Mouse (Mus musculus) R1 (cell line): Measurements from ENCODE around the gene Cds2.
"Not testable (repeated sequence)": the region's sequence is repeated elsewhere in the genome, so short reads cannot be mapped to it uniquely, and the experiment has no call there.

Source experiments
- DNase-seq: peaks from one replicate; pipeline ENCODE4 v3.0.0-alpha.2; 2018; ENCODE audit warnings: low read depth, low spot score

Gene Cds2

DNA sequence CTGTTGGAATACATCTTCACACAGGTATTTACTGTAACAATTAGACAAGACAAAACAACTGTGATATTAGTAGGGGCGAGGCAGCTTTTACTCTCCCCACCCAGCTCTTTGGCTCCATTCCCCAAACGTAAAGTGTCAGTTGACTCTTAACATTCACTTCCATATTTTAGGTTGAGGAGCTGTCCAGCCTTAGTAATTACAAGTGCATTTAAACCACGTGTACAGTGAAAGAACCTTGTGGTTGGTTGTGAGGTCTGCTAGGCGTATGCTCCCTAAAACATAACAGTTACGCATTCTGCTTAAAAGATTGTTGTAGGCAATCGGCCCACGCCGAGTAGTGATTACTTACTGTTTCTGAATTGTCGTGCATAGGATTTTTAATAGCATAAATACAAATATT lies 2.2 kb downstream of the Cds2 start:
- DNase-seq = peak; percentile 70

- DNase-seq = no peak
Measured at GRCm38 (mm10) chr2:132266086-132266485, 3.1 kb downstream of the Cds2 start.

- no peak for DNase-seq
Measured at GRCm38 (mm10) chr2:132269217-132269616, 6.3 kb downstream of the Cds2 start.

DNA sequence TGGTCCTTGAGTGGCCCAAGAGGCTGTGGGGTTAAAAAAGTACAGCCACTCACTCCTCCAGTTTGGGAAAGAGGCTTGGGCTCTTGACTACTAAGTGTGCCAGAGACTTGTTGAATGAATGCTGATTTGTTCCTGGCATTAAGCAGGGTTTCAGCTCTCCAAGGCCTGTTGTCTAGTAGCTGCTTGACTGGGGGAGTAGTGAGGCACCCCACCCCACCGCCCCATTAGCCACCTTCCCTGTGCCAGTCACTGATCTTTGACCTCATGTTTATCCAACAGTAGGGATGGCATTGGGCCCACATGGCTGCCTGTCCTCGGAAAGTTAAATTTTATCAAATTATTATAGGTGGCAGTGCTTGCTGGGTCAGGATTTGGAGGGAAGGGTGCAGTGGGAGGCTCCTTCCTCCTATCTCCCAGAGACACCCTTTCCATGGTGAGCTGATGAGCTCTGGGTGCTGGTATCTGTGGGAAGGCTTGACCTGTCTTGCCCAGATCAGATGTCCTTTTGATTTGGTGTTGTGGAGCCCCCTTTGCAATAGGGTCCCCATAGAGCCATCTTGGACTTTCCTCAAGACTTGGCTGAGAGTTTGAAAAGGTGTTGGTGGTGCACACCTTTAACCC lies 7.5 kb downstream of the Cds2 start:
- no peak for DNase-seq

- peak; percentile 42 for DNase-seq
Measured at GRCm38 (mm10) chr2:132272694-132273389, 9.9 kb downstream of the Cds2 start.

DNA sequence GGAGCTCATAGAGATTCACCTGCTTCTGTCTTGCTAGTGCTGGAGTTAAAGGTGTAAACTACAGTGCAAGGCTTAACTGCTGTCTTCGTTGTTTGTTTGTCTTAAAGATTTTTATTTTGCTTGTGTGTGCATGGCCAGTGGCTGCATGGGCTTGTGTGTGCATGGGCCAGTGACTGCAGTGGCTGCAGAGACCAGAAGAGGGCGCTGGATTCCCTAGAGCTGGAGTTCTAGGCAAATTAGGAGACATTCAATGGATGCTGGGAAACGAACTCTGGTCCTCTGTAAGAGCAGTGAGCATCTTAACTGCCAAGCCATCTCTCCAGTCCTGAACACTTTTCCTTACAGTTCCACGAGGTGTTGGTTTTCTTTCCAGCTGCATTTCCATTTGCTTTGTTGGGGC lies 12.6 kb downstream of the Cds2 start:
- DNase-seq = peak; percentile 71

DNA sequence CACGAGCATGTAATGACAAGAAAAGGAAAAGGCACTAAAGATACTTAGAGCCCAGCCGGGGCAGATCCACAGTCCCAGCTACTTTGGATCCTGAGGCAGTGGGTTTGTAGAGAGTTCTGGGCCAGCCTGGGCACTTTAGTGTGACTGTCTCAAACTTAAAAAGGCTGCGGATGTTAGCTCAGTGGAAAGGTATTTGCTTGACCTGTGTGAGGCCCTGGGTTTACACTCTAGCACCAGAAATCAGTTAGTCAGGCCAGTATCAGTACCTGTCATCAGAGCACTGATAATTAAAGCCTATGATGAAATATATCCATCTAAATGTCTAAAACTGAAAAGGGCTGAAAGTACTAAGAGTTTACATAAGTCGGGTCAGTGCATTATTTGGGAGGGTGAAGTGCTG lies 13.3 kb downstream of the Cds2 start:
- no peak for DNase-seq

DNA sequence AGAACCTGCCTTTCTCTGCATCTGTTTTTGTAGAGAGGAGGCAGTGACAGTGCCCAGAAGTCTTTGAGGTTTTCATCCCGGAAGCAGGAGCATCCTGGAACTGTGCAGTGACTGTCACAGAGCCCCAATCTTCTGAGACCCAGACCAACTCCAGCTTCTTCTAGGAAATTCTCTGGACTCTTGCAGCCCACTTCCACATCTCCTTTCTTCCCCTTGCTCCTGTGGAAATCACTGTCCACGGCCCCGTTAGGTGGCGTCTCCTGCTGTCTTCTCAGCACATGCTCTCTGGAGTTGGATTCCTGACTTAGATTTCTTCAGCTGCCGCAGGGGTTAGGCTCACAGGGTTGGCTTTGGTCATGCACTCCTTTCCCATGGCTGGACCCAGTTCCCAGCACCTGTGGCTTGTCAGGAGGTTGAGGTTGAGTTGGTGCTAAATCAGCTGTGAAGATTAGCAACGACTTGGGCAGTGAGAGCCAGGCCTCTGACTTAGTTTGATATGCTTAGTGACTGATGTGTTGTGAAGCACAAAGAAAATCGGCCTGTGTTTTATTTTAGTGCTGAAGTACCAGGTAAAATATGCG lies 15.4 kb downstream of the Cds2 start:
- no peak for DNase-seq

- no peak for DNase-seq
Measured at GRCm38 (mm10) chr2:132279336-132279882, 16.5 kb downstream of the Cds2 start.

- no peak for DNase-seq
Measured at GRCm38 (mm10) chr2:132279978-132280377, 17.0 kb downstream of the Cds2 start.

DNA sequence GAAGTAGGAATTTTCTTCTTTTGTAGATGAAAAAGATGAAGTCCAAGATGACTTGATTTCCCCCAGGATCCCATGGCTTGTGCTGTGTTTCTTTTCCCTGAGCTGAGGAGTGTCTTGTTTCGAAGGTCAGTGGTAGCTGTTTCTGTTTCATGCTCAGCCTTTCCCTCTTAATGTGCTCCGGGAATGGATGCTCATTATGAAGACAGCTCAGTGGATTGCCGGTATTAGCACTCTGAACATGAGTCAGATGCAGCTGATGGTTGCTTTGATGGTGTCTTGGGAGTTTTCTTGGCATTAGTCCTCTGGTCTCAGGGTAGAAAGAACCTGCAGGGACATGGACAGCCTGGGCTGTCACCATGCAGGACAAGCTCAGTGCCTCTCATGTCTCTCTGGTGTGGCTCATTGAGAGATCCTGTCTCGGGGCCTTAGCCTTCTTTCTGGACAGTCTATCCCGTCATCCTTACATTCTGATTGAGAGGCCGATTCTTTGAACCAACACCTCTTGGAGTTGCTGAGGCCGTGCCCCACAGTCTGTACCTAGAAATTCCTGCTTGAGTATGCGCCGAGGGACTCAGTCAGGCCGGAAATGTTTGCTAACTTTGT lies 17.7 kb downstream of the Cds2 start:
- peak; percentile 39 for DNase-seq

GRCm38 (mm10) chr2:132281560-132282452 lies 18.9 kb downstream of the Cds2 start:
- no peak for DNase-seq

DNA sequence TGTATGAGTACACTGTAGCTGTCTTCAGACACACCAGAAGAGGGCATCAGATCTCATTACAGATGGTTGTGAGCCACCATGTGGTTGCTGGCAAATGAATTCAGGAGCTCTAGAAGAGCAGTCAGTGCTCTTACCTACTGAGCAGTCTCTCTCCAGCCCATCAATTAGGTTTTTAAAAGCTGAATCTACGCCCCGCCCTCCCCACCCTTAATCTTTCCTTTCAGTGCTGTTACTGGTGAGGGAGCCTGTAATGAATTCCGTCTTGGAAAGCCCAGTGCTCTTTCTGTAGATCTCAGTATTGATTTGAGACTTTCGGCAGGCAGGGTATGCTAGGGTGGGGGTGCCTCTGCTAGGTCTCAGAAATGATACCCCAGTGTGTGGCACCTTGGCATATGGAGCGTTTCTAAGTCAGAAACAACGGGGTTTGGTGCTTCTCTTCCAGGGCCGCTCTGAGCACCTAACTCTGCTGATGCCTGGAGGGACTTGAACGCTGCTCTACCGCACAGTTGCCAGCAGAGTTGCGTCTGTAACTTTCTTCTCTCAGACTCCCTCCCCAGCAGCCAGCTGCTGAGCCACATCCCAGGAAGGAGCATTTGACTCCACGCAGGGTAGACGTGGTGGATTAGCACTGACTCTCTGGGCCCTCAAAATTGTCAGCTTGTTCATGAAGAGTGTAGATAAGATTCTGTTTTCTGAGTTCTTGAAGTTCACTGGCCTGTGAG lies 19.7 kb downstream of the Cds2 start:
- peak; percentile 56 for DNase-seq

- DNase-seq = peak; percentile 90
Measured at GRCm38 (mm10) chr2:132283236-132284070, 20.5 kb downstream of the Cds2 start.

- peak; percentile 59 for DNase-seq
Measured at GRCm38 (mm10) chr2:132284492-132285139, 21.7 kb downstream of the Cds2 start.

- DNase-seq = not testable (repeated sequence)
Measured at GRCm38 (mm10) chr2:132285722-132286121, 22.8 kb downstream of the Cds2 start.

DNA sequence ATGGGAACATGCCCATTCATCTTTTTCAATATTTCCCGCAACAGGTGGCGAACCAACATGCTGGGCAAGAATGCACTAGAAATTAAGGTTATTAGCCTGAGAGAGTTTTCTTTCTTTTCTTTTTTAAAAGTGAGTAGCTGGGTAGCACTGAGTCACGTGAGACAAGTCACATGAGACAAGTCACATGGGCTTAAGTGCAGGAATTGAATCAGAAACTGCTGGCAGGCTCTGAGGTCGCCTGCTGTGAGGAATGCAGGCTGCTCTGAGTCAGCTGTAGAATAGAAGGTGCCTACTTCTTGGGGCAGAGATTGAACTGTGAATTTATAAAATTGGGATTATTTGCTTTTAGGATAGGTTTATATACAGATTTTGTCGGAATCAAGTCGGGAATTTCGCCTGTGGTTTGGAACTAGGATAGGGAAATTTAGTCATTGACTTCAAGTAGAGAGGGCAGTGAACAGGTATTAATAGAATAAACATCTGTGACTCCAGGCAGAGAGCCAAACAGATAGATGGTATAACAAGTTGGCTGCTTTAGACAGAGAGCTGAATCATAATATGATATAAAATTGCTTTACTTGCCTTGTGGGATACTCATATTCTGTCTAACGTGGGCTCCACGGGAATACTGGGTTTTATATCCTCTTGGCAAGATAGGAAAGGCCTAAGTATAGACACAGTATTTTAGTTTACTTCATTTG lies 23.6 kb downstream of the Cds2 start:
- peak; percentile 91 for DNase-seq

DNA sequence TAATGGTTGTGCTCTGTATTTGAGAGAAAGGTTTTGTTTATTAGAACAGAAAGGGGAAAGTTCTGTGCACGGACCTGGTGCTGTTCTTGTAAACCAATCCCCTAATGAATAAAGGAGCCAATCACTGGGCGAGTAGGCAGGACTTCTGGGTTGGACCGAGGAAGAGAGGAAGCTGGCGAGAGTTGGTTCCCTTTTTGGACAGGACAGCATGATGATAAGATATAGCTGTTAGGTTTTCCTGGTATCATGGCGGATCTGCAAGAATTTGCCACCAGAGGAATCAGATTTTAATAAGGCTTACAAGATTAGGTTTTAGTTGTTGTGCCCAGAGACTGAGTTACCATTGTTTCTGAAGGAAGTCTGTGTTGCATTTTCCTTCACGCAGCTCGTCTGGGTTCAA lies 26.3 kb downstream of the Cds2 start:
- not testable (repeated sequence) for DNase-seq

DNA sequence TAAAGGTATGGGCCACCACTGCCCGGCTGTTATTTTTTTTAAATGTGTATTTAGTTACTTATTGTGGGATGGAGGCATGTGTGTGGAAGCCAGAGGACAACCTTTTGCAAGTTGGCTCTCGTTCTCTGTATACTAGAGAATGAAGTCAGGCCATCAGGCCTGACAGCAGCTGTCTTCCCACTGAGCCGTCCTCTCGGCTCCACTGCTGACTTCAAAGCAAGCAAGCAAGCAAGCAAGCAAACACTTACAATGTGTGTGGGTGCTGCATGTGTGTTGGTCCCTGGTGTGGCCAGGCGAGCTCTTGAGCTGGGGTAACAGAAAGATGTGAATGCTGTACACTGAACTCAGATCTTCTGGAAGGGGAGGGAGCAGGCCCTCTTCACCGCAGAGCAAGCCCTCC lies 27.9 kb downstream of the Cds2 start:
- DNase-seq = no peak
